Mouse (Mus musculus) kidney, adult 2 months (tissue): ENCODE measurements at regions not wholly inside any gene's neighbourhood (a gene's known extent, or its start where the extent isn't known, plus 50 kb on each side); places are given as distances from the start of the nearest gene placed in this dataset.

Source experiments
- CTCF ChIP-seq: fragments of 200-500 bp; conservative IDR thresholded peaks from 2 replicates; pipeline ENCODE4 v1.5.1; 2011; ENCODE audit warnings: low read depth, mild to moderate bottlenecking, control low read depth, low read length, moderate library complexity, mixed read lengths; ENCODE audit not compliant: insufficient read depth, insufficient read length
- POLR2A ChIP-seq: fragments of 200-500 bp; IDR thresholded peaks from one replicate; pipeline ENCODE4 v1.6.1; 2011; ENCODE audit warnings: low read depth, low read length, control low read depth

GRCm38 (mm10) chr13:115379682-115380081 lies 277.9 kb upstream of the Itga1 start:
- TF ChIP-seq CTCF = no peak
- TF ChIP-seq POLR2A = no peak
